Mouse (Mus musculus) E14TG2a.4 (cell line): Measurements from ENCODE around the gene Zfp644.

Source experiments
- H3K27me3 ChIP-seq: 2 replicates; pipeline ENCODE4 v1.6.1; 2014; ENCODE audit warnings: low read length, control low read depth; ENCODE audit not compliant: insufficient read depth
- H3K36me3 ChIP-seq: 2 replicates; pipeline ENCODE4 v1.6.1; 2014; ENCODE audit warnings: low read length, control low read depth; ENCODE audit not compliant: insufficient read depth
- H3K4me1 ChIP-seq: replicated peaks from 2 replicates; pipeline ENCODE4 v1.6.1; 2014; ENCODE audit warnings: low read depth, low read length, control low read depth
- H3K4me3 ChIP-seq: replicated peaks from 2 replicates; pipeline ENCODE4 v1.5.1; 2014; ENCODE audit warnings: mild to moderate bottlenecking, low read length
- H3K9me3 ChIP-seq: 2 replicates; pipeline ENCODE4 v1.6.1; 2014; ENCODE audit warnings: low read length, control low read depth
- CTCF ChIP-seq: conservative IDR thresholded peaks from 2 replicates; pipeline ENCODE4 v1.5.1; 2014; ENCODE audit warnings: low read length
- NANOG ChIP-seq: IDR thresholded peaks from 2 replicates; pipeline ENCODE4 v1.6.1; 2014; ENCODE audit warnings: borderline replicate concordance, low read length, mixed read lengths
- POU5F1 ChIP-seq: IDR thresholded peaks from 2 replicates; pipeline ENCODE4 v1.6.1; 2014; ENCODE audit warnings: low read length, borderline replicate concordance

Zfp644 gene

DNA sequence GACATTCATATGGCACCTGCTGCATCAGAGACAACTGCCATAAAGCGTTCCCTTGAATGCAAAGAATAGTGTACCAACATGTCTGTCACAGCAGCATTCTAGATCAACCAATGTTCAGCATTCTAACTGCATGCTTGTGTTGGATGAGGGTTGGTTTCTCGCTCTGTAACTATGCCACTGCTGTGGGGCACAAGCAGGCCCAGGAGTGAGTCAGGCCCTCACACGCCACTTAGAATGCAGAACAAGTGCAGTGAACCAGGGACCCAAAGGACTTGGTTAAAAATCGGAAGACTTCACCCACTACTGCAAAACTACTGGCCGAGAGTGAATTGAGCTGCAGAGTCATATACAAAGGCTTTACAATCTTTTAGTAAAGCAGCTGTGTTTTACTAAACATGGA is 74.9 kb downstream of the Zfp644 start:
- H3K4me1 ChIP-seq: no peaks in the 10 kb centered on the region
- no peak overlapping the region for H3K4me3 ChIP-seq
- no peaks in the 10 kb centered on the region for H3K27me3 ChIP-seq
- H3K9me3 ChIP-seq: no peaks in the 10 kb centered on the region
- H3K36me3 ChIP-seq: peaks cover 81% of the 10 kb centered on the region
- TF ChIP-seq NANOG: no peak

DNA sequence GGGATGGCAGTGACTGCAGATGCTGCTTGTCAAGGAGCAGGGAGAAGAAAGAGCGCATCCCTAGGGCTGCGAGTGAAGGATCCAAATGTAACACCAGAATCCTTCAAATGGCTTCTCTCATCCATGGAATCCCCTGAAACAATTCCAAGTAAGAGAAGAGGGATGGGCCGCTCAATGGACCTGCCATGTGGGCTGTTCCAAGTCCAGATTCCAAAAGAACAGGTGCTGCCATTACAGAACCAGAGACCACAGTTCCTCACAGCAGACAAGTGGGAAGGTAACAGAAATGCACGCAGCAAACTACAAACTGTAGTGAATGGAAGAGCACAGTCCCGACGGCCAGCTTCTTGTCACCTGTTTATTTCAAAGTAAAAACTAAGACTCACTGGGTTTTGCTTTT is 76.6 kb downstream of the Zfp644 start:
- TF ChIP-seq CTCF: no peak
- TF ChIP-seq POU5F1: no peak
- Histone ChIP-seq H3K9me3 (no peaks in the 10 kb centered on the region), H3K27me3 (no peaks in the 10 kb centered on the region), H3K4me3 (no peak overlapping the region), H3K4me1 (no peaks in the 10 kb centered on the region), H3K36me3 (peaks cover 73% of the 10 kb centered on the region)

DNA sequence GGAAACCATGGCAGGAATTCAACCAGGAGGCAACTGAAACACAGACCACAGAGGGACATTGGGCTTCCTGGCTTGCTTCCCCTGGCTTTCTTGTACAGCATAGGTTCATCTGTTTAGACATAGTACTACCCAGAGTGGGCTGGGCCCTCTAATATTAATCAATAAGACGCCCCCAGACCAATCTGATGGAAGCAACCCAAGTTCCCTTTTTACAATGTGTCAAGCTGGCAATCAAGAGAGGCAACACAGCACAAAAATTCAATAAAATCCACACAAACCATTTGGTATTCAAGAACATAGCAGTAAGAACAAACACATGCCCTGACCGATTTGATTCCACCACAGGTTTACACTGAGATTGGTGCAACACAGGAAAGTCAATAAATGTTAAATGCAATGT is 82.1 kb downstream of the Zfp644 start:
- Histone ChIP-seq H3K27me3 (no peaks in the 10 kb centered on the region), H3K4me1 (peaks cover 14% of the 10 kb centered on the region), H3K4me3 (no peak overlapping the region), H3K36me3 (peaks cover 49% of the 10 kb centered on the region), H3K9me3 (no peaks in the 10 kb centered on the region)
- TF ChIP-seq NANOG: no peak
- no peak for TF ChIP-seq CTCF
- TF ChIP-seq POU5F1: no peak

DNA sequence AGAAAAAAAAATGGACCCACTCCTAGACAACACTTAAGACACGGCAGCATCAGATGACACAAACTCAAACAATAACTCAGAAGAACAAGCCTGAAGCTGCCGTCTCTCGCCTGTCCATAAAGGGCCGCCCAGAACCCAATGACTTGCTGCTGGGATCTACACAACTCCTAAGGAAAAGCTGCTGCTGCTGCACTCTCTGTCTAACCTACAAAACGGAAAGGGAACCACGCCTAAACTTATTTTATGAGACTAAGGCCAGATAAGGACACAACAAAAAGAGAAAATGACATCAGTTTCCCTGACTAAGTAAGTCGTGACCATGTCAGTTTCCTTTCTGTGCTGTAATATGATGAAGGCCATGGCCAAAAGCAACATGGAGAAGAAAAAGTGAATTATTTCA is 82.5 kb downstream of the Zfp644 start:
- H3K4me3 ChIP-seq: no peak overlapping the region
- H3K36me3 ChIP-seq: peaks cover 48% of the 10 kb centered on the region
- peaks cover 14% of the 10 kb centered on the region for H3K4me1 ChIP-seq
- no peak for TF ChIP-seq CTCF
- no peak for TF ChIP-seq NANOG
- TF ChIP-seq POU5F1: no peak
- no peaks in the 10 kb centered on the region for H3K9me3 ChIP-seq
- H3K27me3 ChIP-seq: no peaks in the 10 kb centered on the region

DNA sequence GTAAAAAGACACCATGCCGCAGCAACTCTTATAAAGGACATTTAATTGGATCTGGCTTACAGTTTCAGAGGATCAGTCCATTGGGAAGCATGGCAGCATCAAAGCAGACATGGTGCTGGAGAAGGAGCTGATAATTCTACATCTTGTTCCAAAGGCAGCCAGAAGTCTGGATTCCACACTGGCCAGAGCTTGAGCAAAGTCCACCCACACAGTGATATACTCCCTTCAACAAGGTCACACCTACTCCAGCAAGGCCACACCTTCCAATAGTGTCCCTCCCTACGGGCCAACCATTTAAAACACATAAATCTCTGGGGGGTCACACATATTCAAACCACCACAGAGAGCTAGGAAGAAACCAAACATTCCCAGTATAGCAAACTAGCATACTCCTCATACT is 84.9 kb downstream of the Zfp644 start:
- TF ChIP-seq CTCF (no peak), NANOG (no peak), POU5F1 (no peak)
- Histone ChIP-seq H3K36me3 (peaks cover 42% of the 10 kb centered on the region), H3K4me1 (peaks cover 14% of the 10 kb centered on the region), H3K27me3 (no peaks in the 10 kb centered on the region), H3K4me3 (no peak overlapping the region), H3K9me3 (no peaks in the 10 kb centered on the region)

DNA sequence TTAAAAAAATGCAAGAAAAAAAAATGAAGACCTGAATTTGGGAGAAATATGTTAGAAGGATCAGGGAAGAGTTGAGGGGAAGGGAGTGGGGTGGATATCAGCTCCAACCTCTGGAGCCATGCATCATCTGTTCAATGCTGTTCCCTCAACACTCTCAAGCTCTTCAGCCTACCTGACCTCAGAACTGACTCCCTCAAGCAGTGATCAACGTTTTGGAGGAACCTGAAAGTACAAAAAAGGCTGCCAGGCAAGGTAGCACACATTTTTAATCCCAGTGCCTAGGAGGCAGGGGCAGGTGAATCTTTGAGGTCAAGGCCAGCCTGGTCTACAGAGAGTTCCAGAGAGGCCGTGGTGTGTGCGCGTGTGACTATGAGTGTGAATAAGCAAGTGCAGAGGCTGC is 88.3 kb downstream of the Zfp644 start, which contains the start of gene Gm17304:
Gene Gm17304, plus strand, starts transcription at position 301 of the 400 bp plus-strand sequence.
- Histone ChIP-seq H3K4me1 (peaks cover 16% of the 10 kb centered on the region), H3K4me3 (no peak within 1 kb of the TSS)

DNA sequence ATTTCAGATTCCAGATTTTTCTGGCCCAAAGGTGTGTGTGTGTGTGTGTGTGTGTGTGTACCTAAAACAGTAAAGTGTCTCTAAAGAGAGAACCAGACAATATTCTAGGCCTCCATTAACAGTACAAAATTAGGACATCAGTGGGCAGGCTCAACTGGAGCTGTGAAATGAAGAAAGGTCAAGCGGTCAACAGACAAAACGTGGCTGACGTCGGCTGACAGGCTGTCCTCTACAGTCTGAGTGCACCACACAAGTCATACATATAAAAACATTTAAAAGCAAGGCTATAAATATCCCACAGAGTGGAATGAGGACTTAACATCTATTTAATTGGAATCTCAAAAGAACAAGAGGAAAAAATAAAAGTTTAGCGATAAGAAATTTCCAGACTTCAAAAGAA is 90.0 kb downstream of the Zfp644 start:
- TF ChIP-seq POU5F1: no peak
- no peak for TF ChIP-seq NANOG
- Histone ChIP-seq H3K9me3 (no peaks in the 10 kb centered on the region), H3K4me3 (no peak overlapping the region), H3K27me3 (no peaks in the 10 kb centered on the region), H3K36me3 (peaks cover 26% of the 10 kb centered on the region), H3K4me1 (peaks cover 25% of the 10 kb centered on the region)

More for the DNA sequence above, 88.3 kb downstream of the Zfp644 start, which contains the start of gene Gm17304:
- Histone ChIP-seq H3K36me3 (peaks cover 29% of the 10 kb centered on the region), H3K27me3 (no peaks in the 10 kb centered on the region), H3K9me3 (no peaks in the 10 kb centered on the region)
- TF ChIP-seq NANOG (no peak), CTCF (no peak), POU5F1 (no peak)

DNA sequence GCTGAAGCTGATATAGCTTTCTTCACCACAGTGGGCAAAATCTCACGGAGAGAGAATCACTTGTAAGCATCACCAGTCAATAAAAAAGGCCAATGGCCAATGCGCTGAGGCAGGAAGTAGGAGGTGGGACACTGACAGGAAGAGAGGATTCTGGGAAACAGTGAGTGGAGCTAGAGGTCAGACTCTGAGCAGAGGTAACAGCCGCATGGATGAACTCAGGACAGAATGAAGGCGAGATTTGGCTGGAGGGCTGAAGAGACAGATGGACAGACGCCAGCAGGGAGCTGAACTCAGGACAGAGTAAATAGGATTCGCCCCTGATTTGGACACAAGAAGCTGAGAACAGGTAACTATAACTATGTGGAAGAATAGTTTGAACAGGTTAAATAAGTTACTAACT is 92.0 kb downstream of the Zfp644 start:
- Histone ChIP-seq H3K9me3 (no peaks in the 10 kb centered on the region), H3K27me3 (no peaks in the 10 kb centered on the region), H3K36me3 (peaks cover 15% of the 10 kb centered on the region), H3K4me1 (peaks cover 30% of the 10 kb centered on the region), H3K4me3 (no peak overlapping the region)
- TF ChIP-seq POU5F1 (no peak), CTCF (no peak), NANOG (no peak)

DNA sequence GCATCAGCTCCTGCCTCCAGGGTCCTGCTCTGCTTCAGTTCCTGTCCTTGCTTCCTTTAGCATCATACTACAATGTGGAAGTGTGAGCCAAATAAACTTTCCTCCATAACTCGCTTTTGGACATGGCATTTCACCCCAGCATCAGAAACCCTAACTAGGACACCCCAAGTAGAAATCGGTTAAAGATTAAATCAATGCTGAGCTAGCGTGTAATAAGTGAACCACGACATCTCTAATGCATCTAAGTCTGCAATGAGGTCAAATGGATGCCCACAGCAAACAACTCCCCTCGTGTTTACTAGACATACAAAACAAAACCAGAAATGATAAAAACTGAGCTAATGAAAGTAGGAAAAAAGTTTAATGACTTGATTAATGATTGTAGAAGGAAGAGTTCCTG is 92.7 kb downstream of the Zfp644 start:
- Histone ChIP-seq H3K4me1 (peaks cover 30% of the 10 kb centered on the region), H3K4me3 (no peak overlapping the region), H3K36me3 (peaks cover 17% of the 10 kb centered on the region), H3K27me3 (no peaks in the 10 kb centered on the region), H3K9me3 (no peaks in the 10 kb centered on the region)
- TF ChIP-seq NANOG (no peak), CTCF (no peak), POU5F1 (no peak)
